Mouse (Mus musculus) heart, embryonic 10.5 days (tissue): ENCODE data around the gene Tmem45a. TPM values are rescaled to one million over a fixed set of nuclear protein-coding genes. Genes with fewer than 3 reads are reported as not detected.

Experiments
- DNase-seq: peaks from one replicate; pipeline ENCODE4 v3.0.0-alpha.2; 2017; ENCODE audit warnings: low spot score
- H3K27ac ChIP-seq: fragments of 300-500 bp; sonication (generic); 2 replicates; pipeline ENCODE4 v1.5.1; 2016; ENCODE audit warnings: mild to moderate bottlenecking
- H3K27me3 ChIP-seq: fragments of 300-500 bp; sonication (generic); 2 replicates; pipeline ENCODE4 v1.6.1; 2016; ENCODE audit warnings: mild to moderate bottlenecking; ENCODE audit not compliant: poor library complexity, insufficient read depth, severe bottlenecking
- H3K36me3 ChIP-seq: fragments of 300-500 bp; sonication (generic); 2 replicates; pipeline ENCODE4 v1.6.1; 2016; ENCODE audit warnings: mild to moderate bottlenecking, moderate library complexity
- H3K4me1 ChIP-seq: fragments of 300-500 bp; sonication (generic); 2 replicates; pipeline ENCODE4 v1.6.1; 2016; ENCODE audit warnings: mild to moderate bottlenecking
- H3K4me3 ChIP-seq: fragments of 300-500 bp; sonication (generic); 2 replicates; pipeline ENCODE4 v1.5.1; 2016; ENCODE audit warnings: mild to moderate bottlenecking, moderate library complexity
- H3K9me3 ChIP-seq: fragments of 300-500 bp; sonication (generic); 2 replicates; pipeline ENCODE4 v1.6.1; 2016; ENCODE audit warnings: mild to moderate bottlenecking, moderate library complexity
- WGBS: fragments of 180-500 bp; shearing (Covaris S2); methylation state at CpG from one replicate; pipeline ENCODE4 v1.1.7; 2016; 5-methylcytosine and 5-hydroxymethylcytosine counted together
- polyA plus RNA-seq: library from polyadenylated mRNA; unstranded; fragments of >200 nt; fragmentation: Nextera tagmentation; extraction: Ambion mirVana; gene quantifications from 2 replicates; pipeline ENCODE4 v1.2.1, GENCODE M21; 2016

The Tmem45a gene
- polyA plus RNA-seq, 1 experiment from 2014 or later = 9.2 TPM

GRCm38 (mm10) chr16:56852841-56853587, 33.0 kb downstream of the Tmem45a start:
- Histone ChIP-seq H3K9me3 (no peaks in the 10 kb centered on the region), H3K27me3 (no peaks in the 10 kb centered on the region), H3K27ac (no peak overlapping the region), H3K4me1 (no peaks in the 10 kb centered on the region), H3K4me3 (no peak overlapping the region), H3K36me3 (no peaks in the 10 kb centered on the region)
- WGBS = 59% methylated on average over 10 of the region's 10 CpGs
- DNase-seq = no peak

DNA sequence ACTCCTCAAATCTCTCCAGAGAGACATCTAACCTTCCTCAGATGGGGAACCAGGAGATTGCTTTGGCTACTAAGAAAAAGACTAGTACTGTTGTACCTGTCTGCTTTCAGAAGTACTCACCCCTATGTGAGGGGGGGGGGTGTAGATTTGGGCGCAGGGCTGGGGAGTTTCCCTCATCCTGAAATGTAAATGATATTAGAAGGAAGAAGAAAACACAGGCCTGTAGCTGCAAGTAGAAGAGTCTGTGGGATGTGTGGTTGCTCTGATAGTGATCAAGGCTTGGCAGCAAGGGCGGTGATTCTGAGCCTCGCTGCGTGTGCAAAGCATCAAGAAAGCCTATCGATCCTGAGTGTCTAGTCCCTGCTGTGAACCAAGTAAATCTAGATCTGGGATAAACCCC, 43.0 kb downstream of the Tmem45a start:
- Histone ChIP-seq H3K4me1 (no peaks in the 10 kb centered on the region), H3K4me3 (no peak overlapping the region), H3K27me3 (no peaks in the 10 kb centered on the region), H3K9me3 (no peaks in the 10 kb centered on the region), H3K27ac (no peak overlapping the region), H3K36me3 (no peaks in the 10 kb centered on the region)
- no peak for DNase-seq
- WGBS = 81% methylated on average over 5 of the region's 5 CpGs

- Histone ChIP-seq H3K27me3 (no peaks in the 10 kb centered on the region), H3K4me1 (no peaks in the 10 kb centered on the region), H3K9me3 (no peaks in the 10 kb centered on the region), H3K36me3 (no peaks in the 10 kb centered on the region), H3K27ac (no peak overlapping the region), H3K4me3 (no peak overlapping the region)
- DNase-seq = no peak
- WGBS = 83% methylated on average over 1 of the region's 1 CpGs
These were observed 52.7 kb downstream of the Tmem45a start for GRCm38 (mm10) chr16:56833312-56833711.

- H3K27ac ChIP-seq = no peak overlapping the region
- WGBS = 88% methylated on average over 2 of the region's 2 CpGs
- no peaks in the 10 kb centered on the region for H3K36me3 ChIP-seq
- no peak for DNase-seq
- no peak overlapping the region for H3K4me3 ChIP-seq
- no peaks in the 10 kb centered on the region for H3K4me1 ChIP-seq
- no peaks in the 10 kb centered on the region for H3K27me3 ChIP-seq
- no peaks in the 10 kb centered on the region for H3K9me3 ChIP-seq
These were observed 54.0 kb downstream of the Tmem45a start for GRCm38 (mm10) chr16:56831986-56832385.

GRCm38 (mm10) chr16:56801370-56802109, 84.4 kb downstream of the Tmem45a start:
- WGBS = 55% methylated on average over 6 of the region's 6 CpGs
- DNase-seq = no peak
- Histone ChIP-seq H3K27ac (no peak overlapping the region), H3K36me3 (no peaks in the 10 kb centered on the region), H3K4me3 (no peak overlapping the region), H3K9me3 (no peaks in the 10 kb centered on the region), H3K4me1 (0 out of 2 replicates have a peak, but pooled peaks cover 6% of the 10 kb centered on the region), H3K27me3 (no peaks in the 10 kb centered on the region)

DNA sequence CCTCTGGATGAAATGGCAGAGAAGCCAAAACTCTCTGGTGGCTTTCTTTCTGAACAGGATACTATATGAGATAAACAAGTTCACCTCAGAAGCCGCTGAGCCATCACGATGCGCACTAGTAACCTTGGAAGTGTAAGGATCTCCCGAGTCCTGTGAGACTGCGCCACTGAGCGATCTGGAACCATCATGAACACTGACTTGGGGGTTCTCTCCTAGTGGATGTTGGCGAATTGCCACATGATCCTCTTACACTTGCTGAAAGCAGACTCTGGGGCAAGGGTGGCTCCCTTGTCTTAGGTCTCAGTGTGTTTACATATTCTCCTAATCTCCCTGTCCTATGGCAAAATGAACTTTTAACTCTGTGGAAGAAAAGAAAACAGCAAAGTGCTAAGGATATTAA, 85.0 kb downstream of the Tmem45a start:
- Histone ChIP-seq H3K4me3 (no peak overlapping the region), H3K27ac (no peak overlapping the region), H3K4me1 (0 out of 2 replicates have a peak, but pooled peaks cover 6% of the 10 kb centered on the region), H3K36me3 (no peaks in the 10 kb centered on the region), H3K9me3 (no peaks in the 10 kb centered on the region), H3K27me3 (no peaks in the 10 kb centered on the region)
- whole genome bisulfite sequencing = 85% methylated on average over 7 of the region's 7 CpGs
- no peak for DNase-seq

DNA sequence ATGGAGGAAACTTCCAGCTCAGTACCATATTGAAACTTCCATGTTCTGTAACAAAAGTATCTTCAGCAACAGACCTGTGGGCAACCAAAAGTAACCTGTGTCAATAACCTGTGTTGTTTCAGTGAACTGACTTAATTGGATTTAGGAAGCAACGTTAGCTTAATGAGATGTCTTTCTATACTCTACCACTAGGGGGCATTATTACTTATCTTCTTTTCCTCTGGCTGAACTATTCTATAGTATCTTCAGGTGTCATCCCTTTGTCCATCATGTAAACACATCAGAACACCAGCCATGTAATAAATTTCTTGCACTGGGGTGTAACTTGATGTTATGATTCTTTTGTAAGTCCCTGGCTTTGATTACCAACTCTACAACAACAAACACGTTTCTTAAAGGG, 85.5 kb downstream of the Tmem45a start:
- WGBS = 40% methylated on average over 2 of the region's 2 CpGs

GRCm38 (mm10) chr16:56799541-56800029, 86.4 kb downstream of the Tmem45a start:
- Histone ChIP-seq H3K27ac (no peak overlapping the region), H3K36me3 (no peaks in the 10 kb centered on the region), H3K9me3 (no peaks in the 10 kb centered on the region), H3K27me3 (no peaks in the 10 kb centered on the region), H3K4me1 (0 out of 2 replicates have a peak, but pooled peaks cover 6% of the 10 kb centered on the region), H3K4me3 (no peak overlapping the region)
- DNase-seq = no peak
- 75% methylated on average over 3 of the region's 3 CpGs for WGBS

More for the DNA sequence above, 85.5 kb downstream of the Tmem45a start:
- Histone ChIP-seq H3K27me3 (no peaks in the 10 kb centered on the region), H3K9me3 (no peaks in the 10 kb centered on the region), H3K4me3 (no peak overlapping the region), H3K36me3 (no peaks in the 10 kb centered on the region), H3K4me1 (0 out of 2 replicates have a peak, but pooled peaks cover 6% of the 10 kb centered on the region), H3K27ac (no peak overlapping the region)
- no peak for DNase-seq

DNA sequence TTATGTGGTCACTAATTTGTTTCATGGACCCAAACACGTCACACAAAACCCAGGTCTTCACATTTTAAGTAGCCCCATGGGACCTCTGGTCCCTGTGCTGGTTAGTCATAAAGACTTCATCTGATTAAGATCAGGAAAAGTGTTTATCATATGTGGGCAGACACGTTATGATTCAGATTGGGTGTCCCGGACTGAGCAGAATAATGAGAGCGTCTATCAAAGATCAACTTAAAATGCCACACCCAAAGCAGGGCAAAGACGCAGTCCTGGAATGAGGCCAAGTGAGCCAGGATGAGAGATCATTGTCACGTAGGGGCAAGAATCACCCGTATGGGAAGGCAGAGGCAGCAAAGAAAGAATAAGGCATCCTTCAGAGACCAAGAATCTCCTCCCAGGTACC, 87.1 kb downstream of the Tmem45a start:
- 78% methylated on average over 7 of the region's 7 CpGs for WGBS
- no peak for DNase-seq
- no peak overlapping the region for H3K27ac ChIP-seq

GRCm38 (mm10) chr16:56795481-56796139, 90.4 kb downstream of the Tmem45a start, which contains the start of gene Adgrg7:
Gene Adgrg7 (minus strand): TSS chr16:56795855.
- 70% methylated on average over 8 of the region's 8 CpGs for WGBS
- no peak within 1 kb of the TSS for H3K4me3 ChIP-seq
- H3K36me3 ChIP-seq = no peaks in the 10 kb centered on the region
- H3K9me3 ChIP-seq = no peaks in the 10 kb centered on the region
- H3K27ac ChIP-seq = no peak within 1 kb of the TSS
- H3K4me1 ChIP-seq = no peaks in the 10 kb centered on the region
- DNase-seq = no peak
- no peaks in the 10 kb centered on the region for H3K27me3 ChIP-seq

More for the DNA sequence above, 87.1 kb downstream of the Tmem45a start:
- H3K36me3 ChIP-seq = no peaks in the 10 kb centered on the region
- H3K9me3 ChIP-seq = no peaks in the 10 kb centered on the region
- no peaks in the 10 kb centered on the region for H3K27me3 ChIP-seq
- H3K4me1 ChIP-seq = 0 out of 2 replicates have a peak, but pooled peaks cover 6% of the 10 kb centered on the region
- no peak overlapping the region for H3K4me3 ChIP-seq

- Histone ChIP-seq H3K27ac (no peak overlapping the region), H3K4me3 (no peak overlapping the region), H3K27me3 (no peaks in the 10 kb centered on the region), H3K9me3 (no peaks in the 10 kb centered on the region), H3K36me3 (no peaks in the 10 kb centered on the region), H3K4me1 (no peaks in the 10 kb centered on the region)
- DNase-seq = no peak
- 82% methylated on average over 7 of the region's 7 CpGs for WGBS
These were observed 91.4 kb downstream of the Tmem45a start for GRCm38 (mm10) chr16:56794383-56795144.

- no peak for DNase-seq
- no peak overlapping the region for H3K4me3 ChIP-seq
- no peaks in the 10 kb centered on the region for H3K36me3 ChIP-seq
- H3K9me3 ChIP-seq = no peaks in the 10 kb centered on the region
- no peaks in the 10 kb centered on the region for H3K4me1 ChIP-seq
- 84% methylated on average over 1 of the region's 1 CpGs for WGBS
- H3K27ac ChIP-seq = no peak overlapping the region
- no peaks in the 10 kb centered on the region for H3K27me3 ChIP-seq
These were observed 92.2 kb downstream of the Tmem45a start for GRCm38 (mm10) chr16:56793778-56794177.
